Mouse (Mus musculus) right cerebral cortex, postnatal 10 days (tissue): ENCODE results near the gene Fxr2.
"Not testable (repeated sequence)": the region's sequence is repeated elsewhere in the genome, so short reads cannot be mapped to it uniquely, and the experiment has no call there.

ENCODE experiments used
- DNase-seq, 2 experiments: peaks; one replicate each; pipeline ENCODE4 v3.0.0; 2021; ENCODE audit warnings: low spot score in 2 of 2

Fxr2 gene

GRCm38 (mm10) chr11:69684128-69684745, 51.4 kb downstream of the Fxr2 start:
- no peak for DNase-seq

GRCm38 (mm10) chr11:69684936-69685335, 52.1 kb downstream of the Fxr2 start:
- DNase-seq = no peak

GRCm38 (mm10) chr11:69685526-69686148, 52.8 kb downstream of the Fxr2 start, which contains the start of gene Tnfsf13:
TSS of gene Tnfsf13 (minus strand) at chr11:69685784.
- DNase-seq = peak; percentile 58 to 72

- peak in 1 of 2 experiments; percentile 70 for DNase-seq
These were observed 53.6 kb downstream of the Fxr2 start for GRCm38 (mm10) chr11:69686377-69686776.

GRCm38 (mm10) chr11:69687061-69687460, 54.3 kb downstream of the Fxr2 start:
- DNase-seq = no peak

- DNase-seq = no peak
These were observed 57.1 kb downstream of the Fxr2 start for GRCm38 (mm10) chr11:69689891-69690290.

- DNase-seq = no peak
These were observed 59.5 kb downstream of the Fxr2 start for GRCm38 (mm10) chr11:69692196-69692811.

GRCm38 (mm10) chr11:69692863-69693262, 60.1 kb downstream of the Fxr2 start:
- DNase-seq = no peak

GRCm38 (mm10) chr11:69693421-69693965, 60.7 kb downstream of the Fxr2 start:
- no peak for DNase-seq

- DNase-seq = no peak
These were observed 62.2 kb downstream of the Fxr2 start for GRCm38 (mm10) chr11:69695046-69695360.

GRCm38 (mm10) chr11:69695361-69696181, 62.8 kb downstream of the Fxr2 start, which contains the start of the genes Tnfsf12 and Tnfsfm13:
TSS of gene Tnfsf12 (minus strand) at chr11:69695849.
TSS of gene Tnfsfm13 (minus strand) at chr11:69696098.
- peak in 1 of 2 experiments; percentile 68 for DNase-seq

- no peak for DNase-seq
These were observed 64.6 kb downstream of the Fxr2 start for GRCm38 (mm10) chr11:69697396-69697795.

GRCm38 (mm10) chr11:69698574-69698973, 65.8 kb downstream of the Fxr2 start:
- no peak for DNase-seq

GRCm38 (mm10) chr11:69699595-69699994, 66.8 kb downstream of the Fxr2 start:
- DNase-seq = no peak

- not testable (repeated sequence) for DNase-seq
These were observed 70.1 kb downstream of the Fxr2 start for GRCm38 (mm10) chr11:69702886-69703285.
